Mouse (Mus musculus) neural tube, embryonic 13.5 days (tissue): ENCODE data around the gene Mpdz. TPM values are rescaled to one million over a fixed set of nuclear protein-coding genes. Genes with fewer than 3 reads are reported as not detected.
A peak's percentile ranks its signal among the peaks of the same experiment; 100 is the strongest.

Experiments
- ATAC-seq: fragments of 200-750 bp; cut with Nextera tagmentation; 2 replicates; pipeline ENCODE4 v1.8.0; 2017; ENCODE audit warnings: low read depth, mild to moderate bottlenecking, moderate TSS enrichment, moderate library complexity
- H3K27ac ChIP-seq: fragments of 300-500 bp; sonication (generic); replicated peaks from 2 replicates; pipeline ENCODE4 v1.5.1; 2015; ENCODE audit warnings: moderate library complexity, mild to moderate bottlenecking, inconsistent platforms
- H3K27me3 ChIP-seq: fragments of 300-500 bp; sonication (generic); 2 replicates; pipeline ENCODE4 v1.6.1; 2015; ENCODE audit warnings: mild to moderate bottlenecking, inconsistent platforms
- H3K36me3 ChIP-seq: fragments of 300-500 bp; sonication (generic); 2 replicates; pipeline ENCODE4 v1.6.1; 2015; ENCODE audit warnings: mild to moderate bottlenecking, inconsistent platforms
- H3K4me1 ChIP-seq: fragments of 300-500 bp; sonication (generic); replicated peaks from 2 replicates; pipeline ENCODE4 v1.6.1; 2015; ENCODE audit warnings: inconsistent platforms
- H3K4me2 ChIP-seq: fragments of 300-500 bp; sonication (generic); 2 replicates; pipeline ENCODE4 v1.6.1; 2015; ENCODE audit warnings: inconsistent platforms, mild to moderate bottlenecking, moderate library complexity
- H3K4me3 ChIP-seq: fragments of 300-500 bp; sonication (generic); 2 replicates; pipeline ENCODE4 v1.5.1; 2015; ENCODE audit warnings: mild to moderate bottlenecking, inconsistent platforms
- H3K9ac ChIP-seq: fragments of 300-500 bp; sonication (generic); 2 replicates; pipeline ENCODE4 v1.6.1; 2015; ENCODE audit warnings: moderate library complexity, mild to moderate bottlenecking, inconsistent platforms
- H3K9me3 ChIP-seq: fragments of 300-500 bp; sonication (generic); 2 replicates; pipeline ENCODE4 v1.6.1; 2016; ENCODE audit warnings: inconsistent platforms
- WGBS: fragments of 180-500 bp; shearing (Covaris S2); methylation state at CpG from one replicate; pipeline ENCODE4 v1.1.7; 2015; 5-methylcytosine and 5-hydroxymethylcytosine counted together
- polyA plus RNA-seq: library from polyadenylated mRNA; unstranded; fragments of >200 nt; fragmentation: Nextera tagmentation; extraction: Ambion mirVana; gene quantifications from 2 replicates; pipeline ENCODE4 v1.2.1, GENCODE M21; 2015

Mpdz gene
- polyA plus RNA-seq, 1 experiment from 2014 or later: 12.3 TPM

GRCm38 (mm10) chr4:81443566-81443965 is 951 bp upstream of the Mpdz start:
- H3K36me3 ChIP-seq: no peaks in the 10 kb centered on the region
- no peak overlapping the region for H3K4me3 ChIP-seq
- no peak overlapping the region; the same call in 1 of the 2 replicates for H3K4me2 ChIP-seq
- H3K9ac ChIP-seq: no peak overlapping the region
- no peak for ATAC-seq
- H3K9me3 ChIP-seq: no peaks in the 10 kb centered on the region
- peaks cover 8% of the 10 kb centered on the region for H3K4me1 ChIP-seq
- H3K27me3 ChIP-seq: no peaks in the 10 kb centered on the region
- no peak overlapping the region for H3K27ac ChIP-seq
- WGBS: 91% methylated on average over 5 of the region's 5 CpGs

- WGBS: 92% methylated on average over 3 of the region's 3 CpGs
- Histone ChIP-seq H3K4me3 (no peak overlapping the region), H3K27ac (no peak overlapping the region), H3K36me3 (no peaks in the 10 kb centered on the region), H3K4me1 (no peaks in the 10 kb centered on the region; the same call in 1 of the 2 replicates), H3K27me3 (no peaks in the 10 kb centered on the region), H3K9me3 (no peaks in the 10 kb centered on the region), H3K9ac (no peak overlapping the region), H3K4me2 (no peak overlapping the region)
- ATAC-seq: no peak
Observed at GRCm38 (mm10) chr4:81433961-81434360, 8.7 kb downstream of the Mpdz start.

GRCm38 (mm10) chr4:81430826-81431225 is 11.8 kb downstream of the Mpdz start:
- Histone ChIP-seq H3K4me3 (no peak overlapping the region), H3K4me2 (no peak overlapping the region), H3K9ac (no peak overlapping the region), H3K36me3 (no peaks in the 10 kb centered on the region), H3K27me3 (no peaks in the 10 kb centered on the region), H3K4me1 (no peaks in the 10 kb centered on the region; the same call in 1 of the 2 replicates), H3K27ac (no peak overlapping the region), H3K9me3 (no peaks in the 10 kb centered on the region)
- 83% methylated on average over 4 of the region's 4 CpGs for WGBS
- ATAC-seq: no peak

GRCm38 (mm10) chr4:81430105-81430504 is 12.5 kb downstream of the Mpdz start:
- Histone ChIP-seq H3K9me3 (no peaks in the 10 kb centered on the region), H3K9ac (no peak overlapping the region), H3K36me3 (no peaks in the 10 kb centered on the region), H3K27ac (no peak overlapping the region), H3K4me2 (no peak overlapping the region), H3K4me1 (no peaks in the 10 kb centered on the region; the same call in 1 of the 2 replicates), H3K27me3 (no peaks in the 10 kb centered on the region), H3K4me3 (no peak overlapping the region)
- no peak for ATAC-seq
- WGBS: 69% methylated on average over 3 of the region's 3 CpGs

GRCm38 (mm10) chr4:81429670-81430069 is 12.9 kb downstream of the Mpdz start:
- 76% methylated on average over 2 of the region's 2 CpGs for WGBS
- Histone ChIP-seq H3K9ac (no peak overlapping the region), H3K4me3 (no peak overlapping the region), H3K27ac (no peak overlapping the region), H3K9me3 (no peaks in the 10 kb centered on the region), H3K4me1 (no peaks in the 10 kb centered on the region; the same call in 1 of the 2 replicates), H3K27me3 (no peaks in the 10 kb centered on the region), H3K4me2 (no peak overlapping the region), H3K36me3 (no peaks in the 10 kb centered on the region)
- no peak for ATAC-seq

- no peaks in the 10 kb centered on the region for H3K36me3 ChIP-seq
- no peaks in the 10 kb centered on the region for H3K9me3 ChIP-seq
- peaks cover 2% of the 10 kb centered on the region; the same call in 1 of the 2 replicates for H3K4me1 ChIP-seq
- no peak overlapping the region for H3K4me3 ChIP-seq
- H3K9ac ChIP-seq: no peak overlapping the region
- no peaks in the 10 kb centered on the region for H3K27me3 ChIP-seq
- 94% methylated on average over 1 of the region's 1 CpGs for WGBS
- no peak overlapping the region for H3K4me2 ChIP-seq
- no peak overlapping the region for H3K27ac ChIP-seq
- ATAC-seq: no peak
Observed at GRCm38 (mm10) chr4:81423556-81423955, 19.1 kb downstream of the Mpdz start.

- WGBS: 77% methylated on average over 2 of the region's 2 CpGs
- Histone ChIP-seq H3K9me3 (no peaks in the 10 kb centered on the region), H3K4me3 (no peak overlapping the region), H3K4me1 (peaks cover 6% of the 10 kb centered on the region; the same call in 1 of the 2 replicates), H3K27ac (no peak overlapping the region), H3K36me3 (no peaks in the 10 kb centered on the region), H3K9ac (no peak overlapping the region), H3K4me2 (no peak overlapping the region), H3K27me3 (no peaks in the 10 kb centered on the region)
- ATAC-seq: no peak
Observed at GRCm38 (mm10) chr4:81421621-81422020, 21.0 kb downstream of the Mpdz start.

GRCm38 (mm10) chr4:81415324-81416026 is 27.1 kb downstream of the Mpdz start:
- H3K27me3 ChIP-seq: no peaks in the 10 kb centered on the region
- 59% methylated on average over 10 of the region's 10 CpGs for WGBS
- ATAC-seq: 0 out of 2 replicates have a peak, but pooled peaks have one; percentile 32
- H3K9me3 ChIP-seq: no peaks in the 10 kb centered on the region
- peaks cover 15% of the 10 kb centered on the region; the same call in 1 of the 2 replicates for H3K4me1 ChIP-seq
- H3K9ac ChIP-seq: no peak overlapping the region
- H3K36me3 ChIP-seq: no peaks in the 10 kb centered on the region
- 0 out of 2 replicates have a peak overlapping the region, but pooled peaks have one; percentile 3 for H3K4me2 ChIP-seq
- H3K27ac ChIP-seq: no peak overlapping the region
- no peak overlapping the region for H3K4me3 ChIP-seq

- peaks cover 15% of the 10 kb centered on the region; the same call in 1 of the 2 replicates for H3K4me1 ChIP-seq
- H3K4me2 ChIP-seq: 0 out of 2 replicates have a peak overlapping the region, but pooled peaks have one; percentile 3
- no peaks in the 10 kb centered on the region for H3K36me3 ChIP-seq
- H3K9ac ChIP-seq: no peak overlapping the region
- WGBS: 74% methylated on average over 8 of the region's 8 CpGs
- H3K27me3 ChIP-seq: no peaks in the 10 kb centered on the region
- ATAC-seq: 0 out of 2 replicates have a peak, but pooled peaks have one; percentile 23
- no peak overlapping the region for H3K4me3 ChIP-seq
- no peak overlapping the region for H3K27ac ChIP-seq
- H3K9me3 ChIP-seq: no peaks in the 10 kb centered on the region
Observed at GRCm38 (mm10) chr4:81414684-81415323, 27.8 kb downstream of the Mpdz start.

- H3K9ac ChIP-seq: no peak overlapping the region
- no peak for ATAC-seq
- WGBS: 92% methylated on average over 6 of the region's 6 CpGs
Observed at GRCm38 (mm10) chr4:81396883-81397282, 45.7 kb downstream of the Mpdz start.

GRCm38 (mm10) chr4:81392869-81393268 is 49.7 kb downstream of the Mpdz start:
- 84% methylated on average over 3 of the region's 3 CpGs for WGBS
- H3K27ac ChIP-seq: no peak overlapping the region
- no peak overlapping the region for H3K9ac ChIP-seq
- peaks cover 6% of the 10 kb centered on the region; the same call in 1 of the 2 replicates for H3K36me3 ChIP-seq
- H3K4me3 ChIP-seq: no peak overlapping the region
- ATAC-seq: no peak
- no peaks in the 10 kb centered on the region for H3K27me3 ChIP-seq
- H3K4me1 ChIP-seq: peaks cover 8% of the 10 kb centered on the region
- H3K4me2 ChIP-seq: no peak overlapping the region
- no peaks in the 10 kb centered on the region for H3K9me3 ChIP-seq

More at GRCm38 (mm10) chr4:81396883-81397282, 45.7 kb downstream of the Mpdz start:
- H3K36me3 ChIP-seq: peaks cover 6% of the 10 kb centered on the region; the same call in 1 of the 2 replicates
- H3K9me3 ChIP-seq: no peaks in the 10 kb centered on the region
- no peak overlapping the region for H3K4me2 ChIP-seq
- H3K27ac ChIP-seq: no peak overlapping the region
- H3K4me3 ChIP-seq: no peak overlapping the region
- no peaks in the 10 kb centered on the region for H3K27me3 ChIP-seq
- H3K4me1 ChIP-seq: no peaks in the 10 kb centered on the region

- H3K9me3 ChIP-seq: no peaks in the 10 kb centered on the region
- H3K4me1 ChIP-seq: peaks cover 8% of the 10 kb centered on the region
- no peak overlapping the region for H3K4me3 ChIP-seq
- no peak overlapping the region for H3K9ac ChIP-seq
- ATAC-seq: no peak
- H3K36me3 ChIP-seq: no peaks in the 10 kb centered on the region
- H3K27ac ChIP-seq: no peak overlapping the region
- H3K4me2 ChIP-seq: no peak overlapping the region
- H3K27me3 ChIP-seq: no peaks in the 10 kb centered on the region
Observed at GRCm38 (mm10) chr4:81389263-81389662, 53.4 kb downstream of the Mpdz start.
